Mouse (Mus musculus) gastrocnemius, postnatal 4 days (tissue): ENCODE measurements at regions not wholly inside any gene's neighbourhood (a gene's known extent, or its start where the extent isn't known, plus 50 kb on each side); places are given as distances from the start of the nearest gene placed in this dataset.

Source experiments
- DNase-seq, 2 experiments: peaks; one replicate each; pipeline ENCODE4 v3.0.0; 2021 to 2022; ENCODE audit warnings: low spot score in 2 of 2, mixed read lengths in 2 of 2

DNA sequence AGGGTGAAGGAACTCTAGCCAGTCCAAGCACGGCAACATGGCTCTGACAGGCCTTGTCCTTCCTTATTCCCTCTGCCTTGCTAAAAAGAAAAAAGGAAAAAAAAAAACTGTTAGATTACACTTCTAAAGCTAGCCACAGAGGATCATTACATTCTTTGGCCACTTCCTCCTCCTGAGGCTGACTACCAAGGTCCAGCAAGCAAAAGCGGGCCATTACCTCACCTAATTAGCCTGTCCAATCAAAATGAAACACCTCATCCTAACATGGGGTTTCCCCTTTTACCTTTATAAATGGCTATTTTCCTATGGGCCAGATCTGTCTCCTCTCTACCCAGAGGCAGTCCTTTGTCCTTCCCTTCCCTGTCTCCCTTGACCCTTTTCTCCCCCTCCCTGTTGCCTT, 102.2 kb downstream of the Pih1h3b start:
- no peak for DNase-seq

- no peak for DNase-seq
These were observed 103.3 kb downstream of the Pih1h3b start for GRCm38 (mm10) chrX:140165966-140166365.

GRCm38 (mm10) chrX:140179850-140180249, 117.2 kb downstream of the Pih1h3b start:
- no peak for DNase-seq

DNA sequence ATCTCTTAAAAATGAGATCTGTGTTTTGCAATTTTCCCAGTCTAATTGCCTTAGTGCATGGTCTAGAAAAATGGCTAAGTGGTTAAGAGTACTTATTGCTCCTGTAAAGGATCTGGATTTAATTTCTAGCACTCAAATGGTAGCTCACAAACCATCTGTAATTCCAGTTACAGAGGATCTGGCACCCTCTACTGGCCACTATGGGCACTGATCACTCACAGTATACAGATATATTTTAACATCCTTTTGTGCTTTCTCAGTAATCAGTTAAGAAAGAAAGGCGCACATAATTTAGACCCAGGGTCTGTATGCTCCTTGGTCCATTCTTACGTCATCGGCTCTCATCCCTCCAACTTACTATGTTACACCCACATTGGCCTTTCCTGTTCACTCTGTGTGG, 120.3 kb downstream of the Pih1h3b start:
- DNase-seq = no peak

GRCm38 (mm10) chrX:140203676-140204075, 138.4 kb upstream of the Frmpd3 start:
- no peak for DNase-seq

- no peak for DNase-seq
These were observed 133.3 kb upstream of the Frmpd3 start for GRCm38 (mm10) chrX:140208791-140209190.

- DNase-seq = no peak
These were observed 129.3 kb upstream of the Frmpd3 start for GRCm38 (mm10) chrX:140212644-140213361.

DNA sequence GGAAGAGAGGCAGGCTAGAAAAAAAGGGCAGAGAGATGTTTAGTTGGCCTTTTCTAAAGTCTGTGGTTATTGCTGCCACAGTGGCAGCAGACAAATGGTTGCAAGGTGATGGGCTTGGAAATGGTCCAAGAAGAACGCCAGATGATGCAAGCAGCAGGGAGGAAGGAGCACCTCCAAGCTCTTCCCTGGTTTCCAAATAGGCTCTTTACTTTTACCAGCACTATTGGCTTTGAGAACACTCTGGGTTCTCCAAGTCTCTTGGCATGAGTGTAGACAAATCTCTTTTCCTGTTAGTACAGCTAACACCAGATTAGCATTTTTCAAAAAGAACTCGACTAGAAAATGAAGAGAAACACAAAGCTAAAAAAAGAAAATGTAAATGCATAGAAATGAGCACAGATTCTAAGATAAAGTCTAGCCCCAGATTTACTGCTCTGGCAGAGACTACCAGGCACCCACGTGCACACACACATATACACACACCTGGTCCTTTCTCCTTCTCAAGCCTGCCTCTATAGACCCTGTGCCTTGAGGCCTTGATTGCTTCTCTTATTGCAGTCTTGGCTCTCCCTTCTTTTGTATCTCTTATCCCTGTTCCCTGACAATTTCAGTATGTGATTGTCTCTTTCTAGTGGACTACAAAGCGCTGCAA, 127.7 kb upstream of the Frmpd3 start:
- no peak for DNase-seq

DNA sequence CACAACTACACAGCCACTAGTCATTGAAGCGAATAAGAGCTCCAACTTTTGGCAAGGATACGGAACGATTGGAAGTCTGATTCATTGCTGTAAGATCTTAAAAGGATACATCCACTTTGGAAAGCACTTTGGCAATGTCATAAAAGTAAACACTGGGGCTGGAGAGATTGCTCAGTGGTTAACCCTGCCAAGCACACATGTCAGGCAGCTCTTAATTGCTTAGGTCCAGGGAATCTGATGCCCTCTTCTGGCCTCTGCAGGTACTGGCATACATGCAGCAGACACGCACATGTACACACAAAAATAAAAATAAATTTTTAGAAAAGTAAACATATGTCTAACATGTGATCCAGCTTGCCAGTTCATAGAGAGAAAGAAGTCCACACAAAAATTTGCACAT, 86.3 kb upstream of the Frmpd3 start:
- DNase-seq = no peak

DNA sequence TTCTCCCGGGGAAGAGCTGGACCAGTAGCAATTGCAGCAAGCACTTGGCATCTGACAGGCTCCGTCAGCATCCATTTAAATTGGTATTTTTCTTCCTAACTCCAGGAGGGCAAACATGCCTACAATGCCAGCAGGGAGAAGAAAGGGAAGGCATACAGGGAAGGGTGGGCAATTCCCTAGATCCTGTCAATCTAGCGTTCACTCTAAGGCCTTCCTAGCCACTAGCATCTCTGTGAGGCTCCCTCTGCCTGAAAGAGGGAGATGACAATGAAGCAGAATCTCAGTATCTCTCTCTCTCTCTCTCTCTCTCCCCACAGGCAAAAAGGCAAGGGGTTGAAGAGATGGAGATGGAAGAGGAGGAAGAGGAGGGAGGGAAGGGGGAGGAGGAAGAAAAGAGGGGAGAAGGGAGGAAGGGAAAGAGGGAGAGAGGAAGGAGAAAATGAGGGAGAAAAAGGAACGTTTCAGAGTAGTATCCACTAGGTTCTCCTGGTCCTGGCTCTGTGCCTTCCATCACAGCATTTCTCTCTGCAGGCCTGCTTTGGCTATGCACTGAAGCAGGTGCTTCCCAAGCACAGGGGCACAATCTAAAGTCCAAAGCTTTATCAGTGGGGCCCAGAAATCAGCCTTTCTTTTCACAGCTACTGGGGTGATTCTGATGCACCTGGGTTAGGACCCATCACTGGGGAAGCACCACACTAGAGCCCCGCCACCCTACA, 72.2 kb upstream of the Frmpd3 start:
- DNase-seq = no peak

GRCm38 (mm10) chrX:140277327-140277947, 64.6 kb upstream of the Frmpd3 start:
- DNase-seq = peak in 1 of 2 experiments; percentile 12

- DNase-seq = peak in 1 of 2 experiments; percentile 8
These were observed 63.9 kb upstream of the Frmpd3 start for GRCm38 (mm10) chrX:140277978-140278729.

- peak in 1 of 2 experiments; percentile 8 for DNase-seq
These were observed 62.8 kb upstream of the Frmpd3 start for GRCm38 (mm10) chrX:140279266-140279665.

GRCm38 (mm10) chrX:140280016-140280415, 62.0 kb upstream of the Frmpd3 start:
- no peak for DNase-seq
